Mouse (Mus musculus) lung, postnatal 0 days (tissue): Measurements from ENCODE around the gene Mthfd2l. TPM values are rescaled to one million over a fixed set of nuclear protein-coding genes. Genes with fewer than 3 reads are reported as not detected.
A peak's percentile ranks its signal among the peaks of the same experiment; 100 is the strongest.

Experiments used
- ATAC-seq: fragments of 200-750 bp; cut with Nextera tagmentation; 2 replicates; pipeline ENCODE4 v1.8.0; 2017; ENCODE audit warnings: moderate library complexity
- DNase-seq: peaks from one replicate; pipeline ENCODE4 v3.0.0-alpha.2; 2016; ENCODE audit warnings: low spot score
- H3K27ac ChIP-seq: fragments of 300-500 bp; sonication (generic); 2 replicates; pipeline ENCODE4 v1.5.1; 2014; ENCODE audit warnings: antibody characterized with exemption, mild to moderate bottlenecking, low read length, mixed read lengths
- H3K27me3 ChIP-seq: fragments of 300-500 bp; sonication (generic); replicated peaks from 2 replicates; pipeline ENCODE4 v1.6.1; 2014; ENCODE audit warnings: low read length, mixed read lengths; ENCODE audit not compliant: insufficient read depth
- H3K36me3 ChIP-seq: fragments of 300-500 bp; sonication (generic); 2 replicates; pipeline ENCODE4 v1.6.1; 2014; ENCODE audit warnings: low read length, mixed read lengths; ENCODE audit not compliant: insufficient read depth
- H3K4me1 ChIP-seq: fragments of 300-500 bp; sonication (generic); 2 replicates; pipeline ENCODE4 v1.6.1; 2014; ENCODE audit warnings: antibody characterized with exemption, low read depth, low read length, mixed read lengths; ENCODE audit not compliant: insufficient read depth
- H3K4me2 ChIP-seq: fragments of 300-500 bp; sonication (generic); replicated peaks from 2 replicates; pipeline ENCODE4 v1.6.1; 2014; ENCODE audit warnings: low read depth, mild to moderate bottlenecking, low read length, moderate library complexity, mixed read lengths
- H3K4me3 ChIP-seq: fragments of 300-500 bp; sonication (generic); 2 replicates; pipeline ENCODE4 v1.5.1; 2014; ENCODE audit warnings: low read depth, low read length
- H3K9ac ChIP-seq: fragments of 300-500 bp; sonication (generic); replicated peaks from 2 replicates; pipeline ENCODE4 v1.6.1; 2014; ENCODE audit warnings: low read depth, mild to moderate bottlenecking
- H3K9me3 ChIP-seq: fragments of 300-500 bp; sonication (generic); 2 replicates; pipeline ENCODE4 v1.6.1; 2016; ENCODE audit warnings: low read length, mixed read lengths
- CTCF ChIP-seq: IDR thresholded peaks from 2 replicates; pipeline ENCODE4 v1.5.1; 2016; ENCODE audit warnings: antibody characterized with exemption, mild to moderate bottlenecking
- EP300 ChIP-seq: IDR thresholded peaks from 2 replicates; pipeline ENCODE4 v1.6.1; 2016; ENCODE audit warnings: antibody characterized with exemption, mild to moderate bottlenecking, control low read depth
- WGBS: fragments of 180-500 bp; shearing (Covaris S2); extraction: QIAGEN DNeasy Blood & Tissue Kit; methylation state at CpG from one replicate; pipeline ENCODE4 v1.1.7; 2014; 5-methylcytosine and 5-hydroxymethylcytosine counted together
- polyA plus RNA-seq: library from polyadenylated mRNA; unstranded; fragments of >200 nt; fragmentation: Nextera tagmentation; extraction: Ambion mirVana; gene quantifications from 2 replicates; pipeline ENCODE4 v1.2.1, GENCODE M21; 2015

Mthfd2l gene
- polyA plus RNA-seq, 1 experiment from 2014 or later, result 41.0 TPM

DNA sequence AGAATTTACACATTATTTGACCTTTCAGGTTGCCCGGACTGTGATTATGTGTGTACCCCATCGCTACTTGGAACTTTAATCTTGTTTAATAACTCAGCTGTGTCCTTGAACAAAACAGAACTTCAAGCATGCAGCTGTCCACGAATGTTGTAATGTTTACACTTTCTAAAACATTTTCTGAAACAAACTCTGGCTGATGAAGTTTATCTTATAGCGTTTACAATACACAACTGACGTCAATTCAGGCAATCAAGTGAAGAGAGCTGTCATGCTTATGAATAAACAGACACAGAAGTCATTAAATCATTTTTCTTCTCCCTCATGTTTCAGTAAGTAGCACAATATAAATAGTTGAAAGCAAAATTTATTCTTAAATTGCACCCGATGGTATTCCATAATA, 117.1 kb downstream of the Mthfd2l start:
- no peak overlapping the region for H3K27ac ChIP-seq
- H3K27me3 ChIP-seq, result no peaks in the 10 kb centered on the region
- no peaks in the 10 kb centered on the region for H3K36me3 ChIP-seq
- WGBS, result 33% methylated on average over 6 of the region's 6 CpGs
- no peak overlapping the region for H3K4me3 ChIP-seq
- TF ChIP-seq EP300 (peak; percentile 24; the same call in 1 of the 2 replicates), CTCF (no peak)
- no peak overlapping the region for H3K4me2 ChIP-seq
- H3K9me3 ChIP-seq, result no peaks in the 10 kb centered on the region
- peak; percentile 34 for DNase-seq
- H3K9ac ChIP-seq, result no peak overlapping the region
- no peaks in the 10 kb centered on the region for H3K4me1 ChIP-seq
- ATAC-seq, result 0 out of 2 replicates have a peak, but pooled peaks have one; percentile 32

GRCm38 (mm10) chr5:91048397-91048796, 117.5 kb downstream of the Mthfd2l start:
- Histone ChIP-seq H3K9me3 (no peaks in the 10 kb centered on the region), H3K36me3 (no peaks in the 10 kb centered on the region), H3K4me3 (no peak overlapping the region), H3K27ac (no peak overlapping the region), H3K4me2 (no peak overlapping the region), H3K4me1 (no peaks in the 10 kb centered on the region), H3K27me3 (no peaks in the 10 kb centered on the region), H3K9ac (no peak overlapping the region)
- TF ChIP-seq CTCF, result no peak
- no peak; the same call in 1 of the 2 replicates for TF ChIP-seq EP300
- ATAC-seq (peak; percentile 25; the same call in 1 of the 2 replicates), DNase-seq (no peak)
- 51% methylated on average over 8 of the region's 8 CpGs for WGBS

Other genes with a start within 250 kb of the Mthfd2l start
- gene Cxcl5, start 171.8 kb upstream of the Mthfd2l start, polyA plus RNA-seq, result 0.26 and 9.8 TPM in 2 replicates
- 15.6 and 18.3 TPM in 2 replicates for gene Ppbp, start 162.6 kb upstream of the Mthfd2l start, polyA plus RNA-seq
- 152 and 164 TPM in 2 replicates for gene Pf4, start 158.7 kb upstream of the Mthfd2l start, polyA plus RNA-seq
- gene Cxcl3, start 145.0 kb upstream of the Mthfd2l start, polyA plus RNA-seq, result 0.42 and 2.5 TPM in 2 replicates
- 546 and 609 TPM in 2 replicates for gene Cxcl15, start 136.6 kb upstream of the Mthfd2l start, polyA plus RNA-seq
- 2.1 and 30.8 TPM in 2 replicates for gene Cxcl1, start 39.9 kb upstream of the Mthfd2l start, polyA plus RNA-seq
- gene Cxcl2, start 27.2 kb upstream of the Mthfd2l start, polyA plus RNA-seq, result 0.35 and 8.9 TPM in 2 replicates
- gene Epgn, start 96.3 kb downstream of the Mthfd2l start, polyA plus RNA-seq, result not detected in 2 replicates
- 0.17 and 0.18 TPM in 2 replicates for gene Ereg, start 143.5 kb downstream of the Mthfd2l start, polyA plus RNA-seq
- gene Areg, start 208.5 kb downstream of the Mthfd2l start, polyA plus RNA-seq, result 13.1 and 13.7 TPM in 2 replicates